Mouse (Mus musculus): ENCODE data around the gene Gm36864. TPM values are rescaled to one million over a fixed set of nuclear protein-coding genes. Genes with fewer than 3 reads are reported as not detected.

The Gm36864 gene
- polyA plus RNA-seq, 1 experiment from 2014 or later, result not detected

DNA sequence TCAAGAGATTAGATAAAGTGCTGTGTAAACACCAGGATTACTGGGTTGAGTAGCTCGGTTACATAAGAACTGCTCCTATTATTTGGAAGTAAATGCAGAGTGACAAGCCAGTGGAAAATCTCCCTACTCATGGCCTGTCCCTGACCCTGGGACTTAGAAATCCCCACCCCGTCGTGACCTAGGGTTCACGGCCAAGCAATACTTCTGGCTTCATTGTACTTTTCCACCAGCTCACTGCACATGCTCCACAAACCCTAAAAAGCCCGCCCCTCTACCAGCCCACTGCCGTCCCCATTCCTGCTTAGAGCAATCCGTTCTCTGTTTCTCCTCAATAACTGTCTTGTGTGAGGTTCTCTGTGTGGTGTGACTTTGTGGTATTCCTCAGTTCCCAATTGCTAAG, 51.8 kb downstream of the Gm36864 start:
- Histone ChIP-seq H3K36me3 (ENCODE audit: control insufficient read depth, insufficient read depth, low read length) (no peaks in the 10 kb centered on the region), H3K4me3 (ENCODE audit: low read length) (no peak overlapping the region), H3K27me3 (ENCODE audit: control insufficient read depth, insufficient read depth, low read depth, low read length) (no peaks in the 10 kb centered on the region), H3K4me1 (replicated peaks; ENCODE audit: control insufficient read depth, insufficient read depth, low read length) (no peaks in the 10 kb centered on the region), H3K9ac (ENCODE audit: low read length) (no peak overlapping the region), H3K27ac (ENCODE audit: low read length) (no peak overlapping the region), H3K4me2 (ENCODE audit: low read depth, low read length) (no peak overlapping the region), H3K9me3 (ENCODE audit: control insufficient read depth, low read length) (no peaks in the 10 kb centered on the region; the same call in 1 of the 2 replicates)
- no peak for ATAC-seq (ENCODE audit: low read depth)
- WGBS, result 45% methylated on average over 7 of the region's 7 CpGs

DNA sequence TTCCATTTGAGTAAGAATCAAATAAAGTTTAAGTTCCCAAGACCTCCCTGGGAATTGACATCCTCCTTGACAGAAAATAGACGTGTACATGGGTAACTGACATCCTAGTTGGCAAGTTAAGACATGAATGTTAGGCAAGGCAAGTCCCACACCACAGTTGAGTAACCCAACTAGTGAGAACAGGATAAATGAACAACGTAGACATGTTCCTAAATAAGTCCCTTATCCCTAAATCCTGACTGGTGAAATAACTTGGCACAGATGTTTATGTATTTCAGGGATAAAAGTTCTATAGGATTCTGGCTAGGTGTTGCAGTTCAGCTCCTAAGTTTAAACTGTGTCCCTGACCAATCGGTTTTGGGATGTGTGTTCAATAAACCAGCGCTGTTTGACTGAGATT, 55.0 kb downstream of the Gm36864 start:
- H3K27ac ChIP-seq (ENCODE audit: low read length), result no peak overlapping the region
- H3K9ac ChIP-seq (ENCODE audit: low read length), result no peak overlapping the region
- no peaks in the 10 kb centered on the region for H3K4me1 ChIP-seq (replicated peaks; ENCODE audit: control insufficient read depth, insufficient read depth, low read length)
- no peaks in the 10 kb centered on the region; the same call in 1 of the 2 replicates for H3K9me3 ChIP-seq (ENCODE audit: control insufficient read depth, low read length)
- no peak for ATAC-seq (ENCODE audit: low read depth)
- no peaks in the 10 kb centered on the region for H3K36me3 ChIP-seq (ENCODE audit: control insufficient read depth, insufficient read depth, low read length)
- WGBS, result 68% methylated on average over 4 of the region's 4 CpGs
- no peaks in the 10 kb centered on the region for H3K27me3 ChIP-seq (ENCODE audit: control insufficient read depth, insufficient read depth, low read depth, low read length)
- no peak overlapping the region for H3K4me3 ChIP-seq (ENCODE audit: low read length)
- no peak overlapping the region for H3K4me2 ChIP-seq (ENCODE audit: low read depth, low read length)

DNA sequence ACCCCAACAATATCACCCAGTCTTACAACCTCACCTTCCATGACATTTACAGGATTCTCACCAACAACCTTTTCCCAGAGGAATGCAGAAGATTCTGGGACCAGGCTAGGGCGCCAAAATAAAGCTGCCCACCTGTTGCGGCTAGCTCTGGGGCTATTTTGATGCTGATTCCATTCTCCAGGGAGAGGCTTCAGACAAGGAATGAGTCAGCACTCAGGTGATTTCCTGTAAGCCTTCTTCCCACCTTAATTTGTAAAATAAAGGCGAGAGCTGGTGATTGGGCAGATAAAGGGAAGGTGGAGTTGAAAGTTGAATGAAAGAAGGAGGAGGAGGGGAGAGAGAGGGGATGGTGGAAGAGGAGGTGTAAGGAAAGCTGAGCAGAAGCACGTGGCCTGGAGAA, 55.4 kb downstream of the Gm36864 start:
- Histone ChIP-seq H3K27me3 (ENCODE audit: control insufficient read depth, insufficient read depth, low read depth, low read length) (no peaks in the 10 kb centered on the region), H3K27ac (ENCODE audit: low read length) (no peak overlapping the region), H3K4me2 (ENCODE audit: low read depth, low read length) (no peak overlapping the region), H3K36me3 (ENCODE audit: control insufficient read depth, insufficient read depth, low read length) (no peaks in the 10 kb centered on the region), H3K4me1 (replicated peaks; ENCODE audit: control insufficient read depth, insufficient read depth, low read length) (no peaks in the 10 kb centered on the region), H3K9ac (ENCODE audit: low read length) (no peak overlapping the region), H3K9me3 (ENCODE audit: control insufficient read depth, low read length) (no peaks in the 10 kb centered on the region; the same call in 1 of the 2 replicates), H3K4me3 (ENCODE audit: low read length) (no peak overlapping the region)
- ATAC-seq (ENCODE audit: low read depth), result no peak
- 52% methylated on average over 4 of the region's 4 CpGs for WGBS

Other genes starting within 250 kb of the Gm36864 start
- not detected in 2 replicates for gene Klk1b11, start 240.3 kb upstream of the Gm36864 start, polyA plus RNA-seq (2015; fragmentation: Nextera tagmentation; extraction: Ambion mirVana)
- not detected in 2 replicates for gene Klk1b26, start 224.0 kb upstream of the Gm36864 start, polyA plus RNA-seq (2015; fragmentation: Nextera tagmentation; extraction: Ambion mirVana)
- not detected in 2 replicates for gene Klk1b27, start 183.9 kb upstream of the Gm36864 start, polyA plus RNA-seq (2015; fragmentation: Nextera tagmentation; extraction: Ambion mirVana)
- gene Klk1b21, start 133.8 kb upstream of the Gm36864 start, polyA plus RNA-seq (2015; fragmentation: Nextera tagmentation; extraction: Ambion mirVana), result not detected in 2 replicates
- not detected in 2 replicates for gene Klk1b22, start 123.5 kb upstream of the Gm36864 start, polyA plus RNA-seq (2015; fragmentation: Nextera tagmentation; extraction: Ambion mirVana)
- not detected in 2 replicates for gene Klk1b16, start 99.4 kb upstream of the Gm36864 start, polyA plus RNA-seq (2015; fragmentation: Nextera tagmentation; extraction: Ambion mirVana)
- gene Klk1b24, start 47.9 kb upstream of the Gm36864 start, polyA plus RNA-seq (2015; fragmentation: Nextera tagmentation; extraction: Ambion mirVana), result not detected in 2 replicates
- not detected in 2 replicates for gene Klk1b3, start 38.0 kb upstream of the Gm36864 start, polyA plus RNA-seq (2015; fragmentation: Nextera tagmentation; extraction: Ambion mirVana)
- gene Klk1b4, start 28.7 kb upstream of the Gm36864 start, polyA plus RNA-seq (2015; fragmentation: Nextera tagmentation; extraction: Ambion mirVana), result not detected in 2 replicates
- gene Klk1b5, start 20.2 kb upstream of the Gm36864 start, polyA plus RNA-seq (2015; fragmentation: Nextera tagmentation; extraction: Ambion mirVana), result not detected in 2 replicates
- gene Klk1, start 10.8 kb upstream of the Gm36864 start, polyA plus RNA-seq (2015; fragmentation: Nextera tagmentation; extraction: Ambion mirVana), result not detected in 2 replicates
- 0.96 and 0.97 TPM in 2 replicates for gene 1700028J19Rik, start 10.5 kb downstream of the Gm36864 start, polyA plus RNA-seq (2015; fragmentation: Nextera tagmentation; extraction: Ambion mirVana)
- gene 2410002F23Rik, start 10.5 kb downstream of the Gm36864 start, polyA plus RNA-seq (2015; fragmentation: Nextera tagmentation; extraction: Ambion mirVana), result 113 and 123 TPM in 2 replicates
- not detected in 2 replicates for gene Acp4, start 21.2 kb downstream of the Gm36864 start, polyA plus RNA-seq (2015; fragmentation: Nextera tagmentation; extraction: Ambion mirVana)
- not detected in 2 replicates for gene Gm15517, start 25.3 kb downstream of the Gm36864 start, polyA plus RNA-seq (2015; fragmentation: Nextera tagmentation; extraction: Ambion mirVana)
- 3.0 and 3.2 TPM in 2 replicates for gene Clec11a, start 70.7 kb downstream of the Gm36864 start, polyA plus RNA-seq (2015; fragmentation: Nextera tagmentation; extraction: Ambion mirVana)
- 0.96 and 1.1 TPM in 2 replicates for gene Shank1, start 74.1 kb downstream of the Gm36864 start, polyA plus RNA-seq (2015; fragmentation: Nextera tagmentation; extraction: Ambion mirVana)
- gene Syt3, start 147.9 kb downstream of the Gm36864 start, polyA plus RNA-seq (2015; fragmentation: Nextera tagmentation; extraction: Ambion mirVana), result 2.1 and 2.3 TPM in 2 replicates
- 1.2 and 1.5 TPM in 2 replicates for gene 1700008O03Rik, start 149.6 kb downstream of the Gm36864 start, polyA plus RNA-seq (2015; fragmentation: Nextera tagmentation; extraction: Ambion mirVana)
- gene Lrrc4b, start 192.8 kb downstream of the Gm36864 start, polyA plus RNA-seq (2015; fragmentation: Nextera tagmentation; extraction: Ambion mirVana), result 0.36 and 0.57 TPM in 2 replicates
- gene Aspdh, start 229.2 kb downstream of the Gm36864 start, polyA plus RNA-seq (2015; fragmentation: Nextera tagmentation; extraction: Ambion mirVana), result 0.62 and 1.3 TPM in 2 replicates
- 115 and 116 TPM in 2 replicates for gene Josd2, start 231.8 kb downstream of the Gm36864 start, polyA plus RNA-seq (2015; fragmentation: Nextera tagmentation; extraction: Ambion mirVana)

All from lung, embryonic 16.5 days (tissue).